Mouse (Mus musculus) ES-E14 (cell line): ENCODE results near the gene Tradd. TPM values are rescaled to one million over a fixed set of nuclear protein-coding genes. Genes with fewer than 3 reads are reported as not detected.

Experiments
- DNase-seq: peaks from one replicate; pipeline ENCODE4 v3.0.0-alpha.2; 2013; ENCODE audit warnings: low read depth, low spot score
- H3K27ac ChIP-seq: 2 replicates; pipeline ENCODE4 v1.5.1; 2012; ENCODE audit warnings: low read depth, mild to moderate bottlenecking, low read length, moderate library complexity, mixed read lengths; ENCODE audit not compliant: poor library complexity, insufficient read depth, severe bottlenecking
- H3K36me3 ChIP-seq: 2 replicates; pipeline ENCODE4 v1.6.1; 2012; ENCODE audit warnings: mild to moderate bottlenecking, low read length, moderate library complexity, mixed read lengths; ENCODE audit not compliant: control insufficient read depth, poor library complexity, insufficient read depth, severe bottlenecking
- H3K4me1 ChIP-seq, 2 experiments: fragments of 150-350 bp in 1 of 2; sonication (generic) in 1 of 2; 2 replicates each; pipeline ENCODE4 v1.6.1; 2012; ENCODE audit warnings: low read length in 2 of 2, mild to moderate bottlenecking in 1 of 2, mixed read lengths in 1 of 2; ENCODE audit not compliant: control insufficient read depth in 2 of 2, insufficient read depth in 2 of 2, poor library complexity in 1 of 2
- H3K4me3 ChIP-seq, 2 experiments: fragments of 150-350 bp in 1 of 2; sonication (generic) in 1 of 2; 2 replicates each; pipeline ENCODE4 v1.5.1; 2012; ENCODE audit warnings: low read length in 2 of 2, low read depth in 1 of 2, mild to moderate bottlenecking in 1 of 2, mixed read lengths in 1 of 2; ENCODE audit not compliant: insufficient read depth in 1 of 2, poor library complexity in 1 of 2, severe bottlenecking in 1 of 2
- H3K9ac ChIP-seq: 2 replicates; pipeline ENCODE4 v1.6.1; 2012; ENCODE audit warnings: low read depth, mild to moderate bottlenecking, low read length, mixed read lengths; ENCODE audit not compliant: poor library complexity, insufficient read depth, severe bottlenecking
- H3K9me3 ChIP-seq: fragments of 150-350 bp; sonication (generic); 2 replicates; pipeline ENCODE4 v1.6.1; 2012; ENCODE audit warnings: low read depth, mild to moderate bottlenecking, low read length; ENCODE audit not compliant: control insufficient read depth, insufficient read depth
- CHD2 ChIP-seq: IDR thresholded peaks from 2 replicates; pipeline ENCODE4 v1.6.1; 2014; ENCODE audit warnings: mild to moderate bottlenecking, low read depth, low read length, inconsistent platforms
- HCFC1 ChIP-seq: IDR thresholded peaks from 2 replicates; pipeline ENCODE4 v1.6.1; 2012; ENCODE audit warnings: low read length, inconsistent platforms, borderline replicate concordance; ENCODE audit not compliant: insufficient read depth
- MAFK ChIP-seq: IDR thresholded peaks from 2 replicates; pipeline ENCODE4 v1.6.1; 2014; ENCODE audit warnings: mild to moderate bottlenecking, low read depth, low read length, inconsistent platforms; ENCODE audit not compliant: insufficient read depth
- ZC3H11A ChIP-seq: IDR thresholded peaks from 2 replicates; pipeline ENCODE4 v1.6.1; 2012; ENCODE audit warnings: low read depth, mild to moderate bottlenecking, inconsistent platforms, low read length, borderline replicate concordance
- ZNF384 ChIP-seq: IDR thresholded peaks from 2 replicates; pipeline ENCODE4 v1.6.1; 2012; ENCODE audit warnings: low read depth, low read length, inconsistent platforms
- in situ Hi-C, 2 experiments: fragments of 600-800 bp; cut with MboI; formaldehyde crosslinking; loops; one replicate each; pipeline ENCODE4 v1.15.1; 2025; ENCODE audit warnings: low sequenced_read_pairs in 2 of 2, inconsistent platforms in 1 of 2; ENCODE audit not compliant: unreplicated experiment in 2 of 2
- total RNA-seq: library from RNA; depleted of rRNA; stranded (reverse); fragments of 300-350 nt; gene quantifications from 2 replicates; pipeline ENCODE4 v1.2.3, GENCODE M21; 2012

Gene Tradd
- total RNA-seq, 1 experiment, result 7.6 TPM

DNA sequence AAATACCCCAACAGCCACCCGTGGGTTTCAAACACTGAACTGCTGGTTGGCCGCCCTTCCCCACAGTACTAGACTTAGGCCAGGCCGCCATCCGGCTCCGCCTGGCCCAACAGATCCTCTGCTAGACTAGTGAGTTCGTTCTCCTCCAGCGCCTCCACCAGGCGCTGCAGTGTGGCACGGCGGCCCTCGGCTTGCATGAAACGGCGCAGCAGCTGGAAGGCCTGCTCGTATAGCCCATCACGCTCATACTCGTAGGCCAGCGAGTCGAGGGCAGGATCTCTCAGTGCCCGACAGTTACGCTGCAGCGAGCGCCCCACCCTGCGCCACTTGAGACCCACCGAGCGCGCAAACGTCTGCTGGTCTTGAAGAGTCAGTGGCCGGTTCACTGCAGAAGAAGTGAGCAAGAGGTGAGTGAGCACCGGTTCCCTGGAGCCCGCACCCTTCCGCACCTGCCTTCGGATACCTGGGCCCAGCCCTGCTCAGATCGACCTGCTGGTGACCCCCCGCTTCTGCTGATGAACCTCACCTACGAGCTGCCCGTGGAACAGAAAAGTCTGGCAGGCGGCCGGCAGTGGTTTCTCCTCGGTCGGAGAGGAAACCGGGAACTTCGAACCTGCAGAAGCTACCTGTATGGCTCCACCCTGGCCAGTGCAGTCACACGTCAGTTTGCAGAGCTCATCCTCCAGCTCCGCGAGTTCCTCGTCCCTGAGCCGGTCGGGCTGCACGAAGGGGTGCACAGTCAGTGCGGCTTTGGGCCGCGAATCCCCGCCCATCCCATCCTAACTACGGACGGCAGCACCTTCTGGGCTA is 5.3 kb downstream of the Tradd start:
- in situ Hi-C loops, result loop anchor here in 1 of 2 experiments (25.0 kb wide), 1 partner anchor 622 kb away; the partner anchor contains the start of genes Ciao2b and Rrad
- H3K36me3 ChIP-seq, result no peaks in the 10 kb centered on the region
- peak overlapping the region; percentile 53 to 57 for H3K4me3 ChIP-seq
- H3K4me1 ChIP-seq, result peaks cover 0 to 10% of the 10 kb centered on the region in 2 experiments; a peak in 1 of 4 replicates
- DNase-seq, result no peak
- peak overlapping the region; percentile 45; the same call in 1 of the 2 replicates for H3K9ac ChIP-seq
- TF ChIP-seq MAFK, result no peak
- TF ChIP-seq CHD2, result no peak
- no peak for TF ChIP-seq ZNF384
- no peak for TF ChIP-seq ZC3H11A
- no peak for TF ChIP-seq HCFC1
- no peaks in the 10 kb centered on the region for H3K9me3 ChIP-seq
- no peak overlapping the region for H3K27ac ChIP-seq

- in situ Hi-C loops, result loop anchor here in 1 of 2 experiments (25.0 kb wide), 1 partner anchor 620 kb away; the partner anchor contains the start of genes Ciao2b and Rrad
- peaks cover 0 to 15% of the 10 kb centered on the region in 2 experiments; a peak in 2 of 4 replicates for H3K4me1 ChIP-seq
- H3K4me3 ChIP-seq, result no peak overlapping the region
- DNase-seq, result no peak
- peaks cover 5% of the 10 kb centered on the region; the same call in 1 of the 2 replicates for H3K36me3 ChIP-seq
- no peak overlapping the region for H3K9ac ChIP-seq
- no peak overlapping the region for H3K27ac ChIP-seq
- H3K9me3 ChIP-seq, result no peaks in the 10 kb centered on the region
- TF ChIP-seq HCFC1 (no peak), MAFK (no peak), ZC3H11A (no peak), CHD2 (no peak), ZNF384 (no peak)
Observed at GRCm38 (mm10) chr8:105257318-105258114, 6.9 kb downstream of the Tradd start.

DNA sequence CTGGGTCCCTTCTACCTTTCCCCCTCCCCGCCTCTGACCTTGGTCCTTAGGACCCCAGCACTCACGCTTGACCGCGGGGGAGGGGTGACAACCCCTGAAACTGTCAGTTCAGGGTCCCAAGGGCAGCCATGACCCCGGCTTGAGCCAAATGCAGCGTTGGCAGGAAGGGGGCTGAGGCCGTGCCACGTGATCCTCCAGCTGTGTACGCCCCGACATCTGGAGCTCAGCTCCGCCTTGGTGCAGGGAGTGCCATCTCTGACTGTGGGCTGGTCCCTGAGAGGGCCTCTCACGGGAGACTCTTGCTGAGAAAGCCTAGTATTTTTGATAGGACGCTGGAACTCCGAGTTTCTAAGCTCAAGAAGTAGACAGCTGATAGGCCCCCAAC is 9.5 kb downstream of the Tradd start, which contains the start of gene B3gnt9:
Gene B3gnt9 (minus strand): TSS at position 188 of the 385 bp plus-strand sequence.
- Histone ChIP-seq H3K4me1 (peaks cover 0 to 12% of the 10 kb centered on the region in 2 experiments; a peak in 2 of 4 replicates), H3K4me3 (peak within 1 kb of the TSS; percentile 60 to 74), H3K9ac (peak within 1 kb of the TSS; percentile 62), H3K36me3 (peaks cover 30% of the 10 kb centered on the region), H3K27ac (no peak within 1 kb of the TSS), H3K9me3 (no peaks in the 10 kb centered on the region)
- no peak for TF ChIP-seq ZNF384
- no peak for TF ChIP-seq MAFK
- TF ChIP-seq ZC3H11A, result no peak
- no peak for TF ChIP-seq HCFC1
- no peak for TF ChIP-seq CHD2
- in situ Hi-C loops, result loop anchor here in 1 of 2 experiments (25.0 kb wide), 1 partner anchor 618 kb away; the partner anchor contains the start of genes Ciao2b and Rrad
- no peak for DNase-seq
